Mouse (Mus musculus) neural tube, embryonic 12.5 days (tissue): ENCODE measurements around the gene Cacnb3. TPM values are rescaled to one million over a fixed set of nuclear protein-coding genes. Genes with fewer than 3 reads are reported as not detected.

Experiments
- ATAC-seq: fragments of 200-750 bp; cut with Nextera tagmentation; 2 replicates; pipeline ENCODE4 v1.8.0; 2017; ENCODE audit warnings: low read depth, mild to moderate bottlenecking, moderate TSS enrichment, moderate library complexity; ENCODE audit not compliant: low FRiP score
- H3K27ac ChIP-seq: fragments of 300-500 bp; sonication (generic); 2 replicates; pipeline ENCODE4 v1.5.1; 2016
- H3K27me3 ChIP-seq: fragments of 300-500 bp; sonication (generic); replicated peaks from 2 replicates; pipeline ENCODE4 v1.6.1; 2016; ENCODE audit warnings: mild to moderate bottlenecking
- H3K36me3 ChIP-seq: fragments of 300-500 bp; sonication (generic); 2 replicates; pipeline ENCODE4 v1.6.1; 2016; ENCODE audit warnings: mild to moderate bottlenecking
- H3K4me1 ChIP-seq: fragments of 300-500 bp; sonication (generic); 2 replicates; pipeline ENCODE4 v1.6.1; 2016
- H3K4me2 ChIP-seq: fragments of 300-500 bp; sonication (generic); replicated peaks from 2 replicates; pipeline ENCODE4 v1.6.1; 2016; ENCODE audit warnings: mild to moderate bottlenecking
- H3K4me3 ChIP-seq: fragments of 300-500 bp; sonication (generic); 2 replicates; pipeline ENCODE4 v1.5.1; 2016
- H3K9ac ChIP-seq: fragments of 300-500 bp; sonication (generic); 2 replicates; pipeline ENCODE4 v1.6.1; 2016; ENCODE audit warnings: mild to moderate bottlenecking
- H3K9me3 ChIP-seq: fragments of 300-500 bp; sonication (generic); 2 replicates; pipeline ENCODE4 v1.6.1; 2016; ENCODE audit warnings: mild to moderate bottlenecking
- WGBS: fragments of 180-500 bp; shearing (Covaris S2); methylation state at CpG from one replicate; pipeline ENCODE4 v1.1.7; 2016; 5-methylcytosine and 5-hydroxymethylcytosine counted together
- polyA plus RNA-seq: library from polyadenylated mRNA; unstranded; fragments of >200 nt; fragmentation: Nextera tagmentation; extraction: Ambion mirVana; gene quantifications from 2 replicates; pipeline ENCODE4 v1.2.1, GENCODE M21; 2016

Gene Cacnb3
- polyA plus RNA-seq, 1 experiment from 2014 or later = 127 TPM

DNA sequence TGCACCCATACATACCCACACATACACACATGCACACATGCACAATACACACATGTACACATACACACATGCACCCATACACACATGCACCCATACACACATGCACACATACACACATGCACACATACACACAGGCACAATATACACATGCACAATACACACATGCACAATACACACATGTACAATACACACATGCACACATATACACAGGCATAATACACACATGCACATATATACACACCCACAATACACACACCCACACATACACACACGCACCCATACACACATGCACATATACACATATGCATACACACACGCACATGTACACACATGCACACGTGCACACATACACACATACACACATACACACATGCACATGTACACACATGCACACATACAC is 18.4 kb upstream of the Cacnb3 start:
- peaks cover 31% of the 10 kb centered on the region for H3K4me1 ChIP-seq
- 0 out of 2 replicates have a peak, but pooled peaks cover 2% of the 10 kb centered on the region for H3K27me3 ChIP-seq
- H3K9ac ChIP-seq = no peak overlapping the region
- no peak overlapping the region for H3K27ac ChIP-seq
- no peak overlapping the region for H3K4me2 ChIP-seq
- H3K9me3 ChIP-seq = no peaks in the 10 kb centered on the region
- 99% methylated on average over 3 of the region's 3 CpGs for WGBS
- ATAC-seq = no peak
- H3K36me3 ChIP-seq = no peaks in the 10 kb centered on the region
- no peak overlapping the region for H3K4me3 ChIP-seq

DNA sequence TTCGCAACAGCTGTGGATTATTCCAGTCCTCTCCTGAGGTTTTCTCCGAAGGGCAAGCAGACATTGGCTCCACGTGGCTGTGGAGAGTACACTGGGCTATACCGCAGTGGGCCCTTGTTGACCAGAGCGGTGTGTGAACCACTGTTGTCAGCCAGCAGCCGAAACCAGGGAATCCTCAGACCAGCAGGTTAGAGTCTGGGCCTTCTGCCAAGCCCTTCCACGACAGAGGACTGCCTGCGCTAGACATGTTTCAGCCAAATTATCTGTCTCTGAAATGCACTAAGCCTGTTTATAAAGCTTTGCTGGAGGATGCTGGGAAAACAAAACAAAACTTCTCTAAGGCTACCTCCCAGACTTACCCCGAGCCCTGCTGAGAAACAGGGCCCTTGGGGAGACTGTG is 16.1 kb upstream of the Cacnb3 start:
- ATAC-seq = no peak
- H3K4me3 ChIP-seq = no peak overlapping the region
- H3K27me3 ChIP-seq = 0 out of 2 replicates have a peak, but pooled peaks cover 2% of the 10 kb centered on the region
- no peaks in the 10 kb centered on the region for H3K9me3 ChIP-seq
- peaks cover 15% of the 10 kb centered on the region for H3K4me1 ChIP-seq
- H3K4me2 ChIP-seq = no peak overlapping the region
- no peak overlapping the region for H3K27ac ChIP-seq
- H3K36me3 ChIP-seq = no peaks in the 10 kb centered on the region
- 69% methylated on average over 9 of the region's 9 CpGs for WGBS
- no peak overlapping the region for H3K9ac ChIP-seq

DNA sequence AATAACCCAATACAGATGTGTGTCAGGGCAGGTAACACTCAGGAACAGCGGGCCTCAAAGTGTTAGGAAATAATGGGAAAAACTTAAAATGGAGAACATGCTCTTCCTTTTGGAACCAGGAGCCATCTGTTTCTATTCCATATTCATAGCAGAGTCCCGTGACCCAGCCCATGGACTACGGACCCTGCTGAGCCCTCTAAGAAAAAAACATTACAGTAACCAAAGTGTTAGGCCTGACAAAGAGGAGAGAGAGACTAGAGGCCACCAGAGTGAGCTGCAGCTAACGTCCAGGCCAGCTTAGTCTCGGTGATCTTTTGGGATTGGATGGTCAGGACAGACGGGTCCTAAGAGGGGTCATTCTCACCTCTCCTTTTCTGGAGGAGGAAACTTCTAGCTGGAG is 15.7 kb upstream of the Cacnb3 start:
- ATAC-seq = no peak

DNA sequence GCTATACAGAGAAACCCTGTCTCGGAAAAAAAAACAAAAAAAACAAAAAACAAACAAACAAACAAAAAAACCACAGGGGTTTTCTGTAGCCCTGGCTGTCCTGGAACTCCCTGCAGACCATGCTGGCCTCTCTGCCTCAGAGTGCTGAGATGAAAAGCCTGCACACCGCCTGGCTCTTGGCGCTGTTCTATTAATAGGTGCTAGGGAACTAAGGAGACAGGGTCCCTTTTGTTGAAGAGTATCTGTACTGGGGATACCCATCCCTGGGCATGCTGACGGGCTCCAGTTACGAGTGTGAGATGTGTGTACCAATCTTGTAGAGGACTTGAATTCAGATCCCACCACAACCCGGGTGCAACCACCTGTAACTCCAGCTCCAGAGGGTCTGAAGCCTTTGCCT is 14.9 kb upstream of the Cacnb3 start:
- H3K4me1 ChIP-seq = peaks cover 9% of the 10 kb centered on the region; the same call in 1 of the 2 replicates
- H3K36me3 ChIP-seq = no peaks in the 10 kb centered on the region
- no peak overlapping the region for H3K4me2 ChIP-seq
- H3K27me3 ChIP-seq = 0 out of 2 replicates have a peak, but pooled peaks cover 2% of the 10 kb centered on the region
- H3K4me3 ChIP-seq = no peak overlapping the region
- H3K9me3 ChIP-seq = no peaks in the 10 kb centered on the region
- ATAC-seq = no peak
- no peak overlapping the region for H3K27ac ChIP-seq
- WGBS = 64% methylated on average over 6 of the region's 6 CpGs
- H3K9ac ChIP-seq = no peak overlapping the region

More for the DNA sequence above, 15.7 kb upstream of the Cacnb3 start:
- no peak overlapping the region for H3K4me3 ChIP-seq
- no peak overlapping the region for H3K4me2 ChIP-seq
- H3K4me1 ChIP-seq = peaks cover 13% of the 10 kb centered on the region
- H3K36me3 ChIP-seq = no peaks in the 10 kb centered on the region
- no peaks in the 10 kb centered on the region for H3K9me3 ChIP-seq
- H3K9ac ChIP-seq = no peak overlapping the region
- no peak overlapping the region for H3K27ac ChIP-seq
- WGBS = 54% methylated on average over 6 of the region's 6 CpGs
- 0 out of 2 replicates have a peak, but pooled peaks cover 2% of the 10 kb centered on the region for H3K27me3 ChIP-seq

DNA sequence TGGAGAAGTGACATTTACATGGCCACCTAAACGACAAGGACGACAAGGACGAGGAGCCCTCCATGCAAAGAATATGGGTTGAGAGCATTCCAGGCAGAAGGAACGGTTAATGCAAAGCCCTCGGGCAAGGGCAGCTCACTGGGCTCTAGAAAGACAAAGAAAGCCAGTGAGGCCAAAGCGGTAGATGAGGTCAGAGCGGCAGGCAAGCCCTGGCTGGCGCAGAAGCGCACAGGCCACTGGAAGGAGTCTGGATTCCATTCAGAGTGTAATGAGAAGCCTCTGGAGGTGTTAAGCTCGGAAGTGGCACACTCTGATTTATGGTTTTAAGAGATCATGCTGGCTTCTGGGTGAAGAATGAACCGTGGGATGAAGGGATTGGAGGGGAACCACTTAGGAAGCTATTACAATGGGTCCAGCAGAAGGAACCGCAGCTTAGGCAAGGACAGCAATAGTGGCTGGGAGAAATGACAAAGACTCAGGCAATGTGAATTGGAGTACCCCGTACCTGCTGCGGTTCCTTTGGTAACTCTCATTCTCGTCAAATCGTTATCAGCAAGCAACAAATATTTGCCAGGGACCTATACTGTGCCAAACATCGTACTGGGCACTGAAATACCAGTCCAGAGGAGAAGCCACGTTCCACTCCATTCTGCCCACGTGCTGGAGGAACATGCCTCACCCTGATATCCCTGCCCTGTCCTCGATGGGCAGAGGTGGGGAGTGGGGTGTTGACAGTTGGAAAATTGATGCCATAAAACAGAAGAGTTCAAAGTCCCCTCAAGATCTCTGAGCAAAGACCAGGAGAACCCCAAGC is 14.1 kb upstream of the Cacnb3 start:
- WGBS = 32% methylated on average over 20 of the region's 20 CpGs
- H3K9me3 ChIP-seq = no peaks in the 10 kb centered on the region
- 0 out of 2 replicates have a peak, but pooled peaks have one; percentile 29 for ATAC-seq
- 0 out of 2 replicates have a peak, but pooled peaks cover 2% of the 10 kb centered on the region for H3K27me3 ChIP-seq
- peaks cover 9% of the 10 kb centered on the region; the same call in 1 of the 2 replicates for H3K4me1 ChIP-seq
- no peak overlapping the region for H3K4me3 ChIP-seq
- peak overlapping the region; percentile 38; the same call in 1 of the 2 replicates for H3K4me2 ChIP-seq
- no peak overlapping the region for H3K9ac ChIP-seq
- no peaks in the 10 kb centered on the region for H3K36me3 ChIP-seq
- H3K27ac ChIP-seq = no peak overlapping the region

DNA sequence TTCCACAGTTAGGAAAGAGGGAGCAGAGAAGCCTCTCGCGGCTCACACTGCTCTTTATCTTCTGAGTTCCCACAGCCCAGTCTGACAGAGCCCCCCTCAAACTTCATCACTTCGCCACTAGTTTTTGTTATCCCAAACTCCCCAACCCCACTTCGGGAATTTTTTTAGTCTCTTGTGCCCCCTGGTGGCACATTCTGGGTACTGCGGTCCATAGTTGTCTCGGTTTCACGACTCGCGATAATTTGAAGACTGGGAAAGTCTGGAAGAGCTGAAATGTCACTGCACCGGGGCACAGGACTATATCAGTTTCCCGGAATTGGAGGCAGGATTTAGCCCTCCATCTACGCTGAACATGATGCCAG is 13.5 kb upstream of the Cacnb3 start:
- Histone ChIP-seq H3K27ac (no peak overlapping the region), H3K4me3 (no peak overlapping the region), H3K9me3 (no peaks in the 10 kb centered on the region), H3K36me3 (no peaks in the 10 kb centered on the region), H3K9ac (no peak overlapping the region), H3K4me1 (peaks cover 9% of the 10 kb centered on the region; the same call in 1 of the 2 replicates), H3K27me3 (0 out of 2 replicates have a peak, but pooled peaks cover 2% of the 10 kb centered on the region), H3K4me2 (peak overlapping the region; percentile 38; the same call in 1 of the 2 replicates)
- 1% methylated on average over 12 of the region's 12 CpGs for WGBS
- 0 out of 2 replicates have a peak, but pooled peaks have one; percentile 48 for ATAC-seq

DNA sequence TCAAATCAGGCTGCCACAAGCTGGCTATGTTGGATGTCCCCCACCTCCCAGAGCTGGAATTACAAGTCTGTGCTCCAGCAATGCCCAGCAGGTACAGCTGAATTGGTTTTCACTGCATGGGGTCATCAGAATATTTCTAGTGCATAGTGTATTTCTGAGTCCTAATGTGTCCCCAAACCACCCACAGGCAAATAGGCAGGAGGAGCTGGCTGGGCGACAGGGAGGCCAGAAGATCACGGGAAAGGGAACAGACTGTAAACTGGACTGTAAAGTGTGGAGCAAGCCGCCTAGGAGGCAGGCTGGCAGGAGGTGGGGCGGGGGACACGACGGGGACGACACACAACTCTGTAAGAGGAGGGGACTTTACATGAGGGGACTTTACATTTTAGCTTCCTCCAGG is 8.4 kb upstream of the Cacnb3 start:
- no peak overlapping the region for H3K4me3 ChIP-seq
- WGBS = 7% methylated on average over 7 of the region's 7 CpGs
- H3K9ac ChIP-seq = no peak overlapping the region
- H3K4me1 ChIP-seq = no peaks in the 10 kb centered on the region
- ATAC-seq = no peak
- H3K9me3 ChIP-seq = no peaks in the 10 kb centered on the region
- H3K36me3 ChIP-seq = no peaks in the 10 kb centered on the region
- H3K27ac ChIP-seq = no peak overlapping the region
- H3K27me3 ChIP-seq = no peaks in the 10 kb centered on the region
- H3K4me2 ChIP-seq = no peak overlapping the region

DNA sequence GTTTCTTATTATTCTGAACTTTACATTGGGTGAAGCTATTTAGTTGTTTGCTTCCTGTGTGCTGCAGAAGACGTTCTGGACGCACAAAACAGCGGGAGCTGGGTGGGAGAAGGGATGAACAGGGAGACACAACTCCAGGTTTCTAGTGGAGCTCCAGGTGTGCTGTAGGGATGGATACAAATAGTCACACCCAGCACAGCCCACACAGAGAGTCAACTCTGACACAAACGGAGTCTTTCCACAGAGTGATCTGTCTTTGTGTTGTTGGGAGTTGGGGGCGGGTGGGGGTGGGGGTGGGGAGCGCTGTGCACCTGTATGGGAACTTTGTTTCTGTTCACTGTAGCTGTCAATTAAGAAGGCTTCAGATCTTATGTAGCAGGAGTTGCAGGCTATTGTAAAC is 7.9 kb upstream of the Cacnb3 start:
- Histone ChIP-seq H3K4me1 (no peaks in the 10 kb centered on the region), H3K27me3 (0 out of 2 replicates have a peak, but pooled peaks cover 3% of the 10 kb centered on the region), H3K9ac (no peak overlapping the region), H3K36me3 (no peaks in the 10 kb centered on the region), H3K4me2 (no peak overlapping the region), H3K27ac (no peak overlapping the region), H3K4me3 (no peak overlapping the region), H3K9me3 (no peaks in the 10 kb centered on the region)
- no peak for ATAC-seq
- 21% methylated on average over 6 of the region's 6 CpGs for WGBS

DNA sequence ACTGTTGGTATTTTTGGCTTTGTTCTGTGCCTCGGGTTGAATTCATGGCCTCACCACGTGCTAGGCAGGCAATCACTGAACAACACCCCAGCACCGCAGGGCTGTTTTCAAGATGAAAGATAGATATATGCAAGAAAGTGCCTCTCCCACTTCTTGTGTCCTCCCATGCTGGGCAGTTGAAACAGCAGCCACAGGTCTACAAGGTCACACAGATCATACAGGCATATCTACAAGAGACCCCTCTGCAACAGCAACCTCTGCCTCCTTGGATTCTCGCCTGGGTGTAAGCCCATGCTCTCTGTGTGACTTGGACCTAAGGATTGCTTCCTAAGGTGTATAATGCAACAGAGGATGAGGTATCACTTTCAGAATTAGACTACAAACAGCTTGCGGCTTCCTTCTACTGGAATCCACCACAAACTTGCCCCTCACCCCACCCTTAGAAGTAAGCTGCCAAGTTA is 7.2 kb upstream of the Cacnb3 start:
- 54% methylated on average over 5 of the region's 5 CpGs for WGBS
- Histone ChIP-seq H3K4me2 (no peak overlapping the region), H3K9ac (no peak overlapping the region), H3K27me3 (0 out of 2 replicates have a peak, but pooled peaks cover 3% of the 10 kb centered on the region), H3K36me3 (no peaks in the 10 kb centered on the region), H3K9me3 (no peaks in the 10 kb centered on the region), H3K27ac (no peak overlapping the region), H3K4me1 (peaks cover 4% of the 10 kb centered on the region), H3K4me3 (no peak overlapping the region)
- no peak for ATAC-seq

DNA sequence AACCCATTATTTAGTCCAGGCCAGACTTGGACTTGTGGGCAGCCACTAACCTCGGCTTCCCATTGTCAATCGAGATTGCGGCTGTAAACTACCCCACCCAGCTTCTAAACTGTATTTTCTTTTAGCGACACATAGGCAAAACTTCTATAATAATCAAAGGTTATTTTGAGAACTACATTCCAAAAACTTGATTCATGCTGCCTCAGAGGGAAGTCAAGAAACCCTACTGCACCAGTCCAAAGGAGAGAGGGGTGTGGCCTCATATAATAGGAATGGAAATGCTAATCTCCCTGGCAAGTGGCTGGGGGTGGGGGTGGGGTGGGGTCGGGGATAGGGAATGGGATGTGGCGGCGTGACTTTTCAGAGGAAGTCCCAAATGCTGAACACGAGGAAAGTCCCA is 4.6 kb upstream of the Cacnb3 start:
- no peaks in the 10 kb centered on the region for H3K36me3 ChIP-seq
- H3K27ac ChIP-seq = no peak overlapping the region
- H3K4me3 ChIP-seq = no peak overlapping the region
- peaks cover 14% of the 10 kb centered on the region; the same call in 1 of the 2 replicates for H3K27me3 ChIP-seq
- no peaks in the 10 kb centered on the region for H3K9me3 ChIP-seq
- no peak overlapping the region for H3K4me2 ChIP-seq
- peaks cover 17% of the 10 kb centered on the region for H3K4me1 ChIP-seq
- no peak for ATAC-seq
- 14% methylated on average over 8 of the region's 8 CpGs for WGBS
- no peak overlapping the region for H3K9ac ChIP-seq

DNA sequence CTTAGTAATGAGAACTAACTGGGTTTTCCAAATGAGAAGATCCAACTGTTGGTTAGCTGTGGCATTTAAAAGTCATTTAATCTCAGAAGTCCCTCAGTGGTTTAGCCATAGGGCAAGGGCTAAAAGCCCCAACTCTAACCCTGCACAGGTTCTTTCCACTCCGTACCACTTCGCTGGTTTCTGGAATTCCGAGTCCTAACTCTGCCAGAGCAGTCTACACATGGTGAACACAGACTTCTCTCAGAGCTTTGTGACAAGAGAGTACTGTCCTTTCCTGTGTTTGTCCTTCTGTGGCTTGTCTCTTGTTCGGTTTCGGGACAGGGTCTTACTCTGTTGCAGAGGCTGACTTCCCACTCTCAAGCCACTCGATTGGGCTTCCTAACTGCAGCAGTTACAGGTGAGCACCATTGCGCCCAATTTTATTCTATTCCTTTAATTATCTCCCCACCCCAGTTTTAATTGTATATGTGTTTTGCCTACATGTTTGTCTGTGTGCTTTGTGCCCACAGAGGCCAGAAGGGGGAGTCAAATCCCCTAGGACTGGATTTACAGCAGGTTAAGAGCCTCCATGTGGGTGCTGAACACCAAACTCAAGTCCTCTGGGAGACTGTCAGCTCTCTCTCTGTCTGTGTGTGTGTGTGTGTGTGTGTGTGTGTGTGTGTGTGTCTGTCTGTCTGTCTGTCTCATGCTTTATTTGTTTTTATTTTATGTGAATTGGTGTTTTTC is 4.0 kb upstream of the Cacnb3 start:
- ATAC-seq = no peak
- H3K27ac ChIP-seq = no peak overlapping the region
- peaks cover 22% of the 10 kb centered on the region for H3K4me1 ChIP-seq
- H3K9me3 ChIP-seq = no peaks in the 10 kb centered on the region
- peaks cover 20% of the 10 kb centered on the region; the same call in 1 of the 2 replicates for H3K27me3 ChIP-seq
- H3K4me2 ChIP-seq = no peak overlapping the region
- no peaks in the 10 kb centered on the region for H3K36me3 ChIP-seq
- no peak overlapping the region for H3K4me3 ChIP-seq
- H3K9ac ChIP-seq = no peak overlapping the region
- 83% methylated on average over 7 of the region's 7 CpGs for WGBS

DNA sequence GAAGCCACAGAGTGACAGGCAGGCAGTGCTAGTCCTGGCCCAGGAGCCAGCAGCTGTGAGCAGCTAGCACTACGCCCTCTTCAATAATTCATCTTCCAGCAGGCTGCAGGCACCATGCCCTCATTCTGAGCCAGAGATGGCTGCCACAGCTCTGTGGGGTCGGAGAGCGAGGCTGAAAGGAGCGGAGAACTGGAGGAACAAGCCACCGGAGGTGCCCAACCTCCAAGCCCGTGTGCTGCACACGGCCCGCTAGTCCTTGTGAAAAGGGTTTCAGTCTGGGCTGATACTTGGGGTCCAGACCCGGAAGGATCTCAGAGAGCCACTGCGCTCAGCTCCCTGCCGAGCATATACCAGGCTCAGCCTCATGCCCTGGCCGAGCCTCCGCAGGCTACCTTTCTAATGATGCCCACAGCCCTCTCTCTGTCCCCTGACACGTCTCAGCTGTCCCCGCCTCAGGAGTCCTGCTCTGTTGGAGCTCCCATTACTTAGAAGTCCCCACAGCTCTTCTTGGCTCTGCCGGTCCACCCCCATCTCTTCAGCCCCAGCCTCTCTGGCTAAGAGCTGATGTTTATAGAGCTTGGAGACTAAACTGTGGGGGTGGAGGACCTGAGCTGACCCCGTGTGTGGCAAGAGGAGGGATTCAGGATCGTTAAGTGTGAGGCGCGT is 1.9 kb upstream of the Cacnb3 start:
- H3K4me3 ChIP-seq = no peak overlapping the region
- no peaks in the 10 kb centered on the region for H3K36me3 ChIP-seq
- no peaks in the 10 kb centered on the region for H3K9me3 ChIP-seq
- H3K9ac ChIP-seq = peak overlapping the region; percentile 44
- H3K4me1 ChIP-seq = peaks cover 43% of the 10 kb centered on the region
- peak overlapping the region; percentile 32; the same call in 1 of the 2 replicates for H3K27ac ChIP-seq
- ATAC-seq = no peak
- 8% methylated on average over 20 of the region's 20 CpGs for WGBS
- H3K4me2 ChIP-seq = peak overlapping the region; percentile 53
- H3K27me3 ChIP-seq = peaks cover 33% of the 10 kb centered on the region
